Mouse (Mus musculus) spleen, embryonic (tissue): ENCODE results near the gene Thoc5.

ENCODE experiments used
- CTCF ChIA-PET: fragments of 350-600 bp; sonication (Branson Sonifier 250); formaldehyde crosslinking; loops from one replicate; lab custom pipeline; 2022; lab: Charles Lee

Gene Thoc5

GRCm38 (mm10) chr11:4894848-4895816, at the start of gene Thoc5:
TSS of gene Thoc5 (plus strand) at chr11:4895320.
- CTCF ChIA-PET, result no interaction called here

- CTCF ChIA-PET, result interaction anchor here (0.6 kb wide), 2 partner anchors 17 to 914 kb away, joined by 3 to 17 read pairs; no protein-coding TSS in a partner anchor
Measured at GRCm38 (mm10) chr11:4848483-4849248, 46.5 kb upstream of the Thoc5 start.

GRCm38 (mm10) chr11:4849258-4849943, 45.7 kb upstream of the Thoc5 start, which contains the start of gene Nf2:
TSS of gene Nf2 (minus strand) at chr11:4849536.
- CTCF ChIA-PET, result interaction anchor here (0.5 to 1.4 kb wide), 3 partner anchors 13 to 134 kb away, joined by 3 to 4 read pairs (median 3); no protein-coding TSS in a partner anchor

GRCm38 (mm10) chr11:4850404-4850803, 44.7 kb upstream of the Thoc5 start:
- CTCF ChIA-PET, result interaction anchor here (0.6 to 1.4 kb wide), 4 partner anchors 9 to 27 kb away, joined by 3 to 6 read pairs (median 4); no protein-coding TSS in a partner anchor

- CTCF ChIA-PET, result no interaction called here
Measured at GRCm38 (mm10) chr11:4853021-4853420, 42.1 kb upstream of the Thoc5 start.

- CTCF ChIA-PET, result no interaction called here
Measured at GRCm38 (mm10) chr11:4854181-4854580, 40.9 kb upstream of the Thoc5 start.

- CTCF ChIA-PET, result interaction anchor here (0.6 kb wide), 1 partner anchor 1133 kb away, joined by 3 read pairs; no protein-coding TSS in a partner anchor
Measured at GRCm38 (mm10) chr11:4858416-4858815, 36.7 kb upstream of the Thoc5 start.

- CTCF ChIA-PET, result interaction anchor here (0.6 to 1.0 kb wide), 2 partner anchors 18 to 608 kb away, joined by 3 read pairs; no protein-coding TSS in a partner anchor
Measured at GRCm38 (mm10) chr11:4860986-4861385, 34.1 kb upstream of the Thoc5 start.

GRCm38 (mm10) chr11:4861816-4862604, 33.1 kb upstream of the Thoc5 start:
- CTCF ChIA-PET, result interaction anchor here (0.6 to 1.2 kb wide), 2 partner anchors 12 to 254 kb away, joined by 3 to 9 read pairs; partner anchors contain the start of gene Nf2

GRCm38 (mm10) chr11:4862730-4863129, 32.4 kb upstream of the Thoc5 start:
- CTCF ChIA-PET, result interaction anchor here (0.6 to 1.2 kb wide), 2 partner anchors 13 to 254 kb away, joined by 3 to 9 read pairs; partner anchors contain the start of gene Nf2

- CTCF ChIA-PET, result interaction anchor here (0.7 kb wide), 2 partner anchors 22 to 95 kb away, joined by 3 to 4 read pairs; no protein-coding TSS in a partner anchor
Measured at GRCm38 (mm10) chr11:4865645-4866251, 29.4 kb upstream of the Thoc5 start.

- CTCF ChIA-PET, result no interaction called here
Measured at GRCm38 (mm10) chr11:4873755-4874475, 21.2 kb upstream of the Thoc5 start, which contains the start of gene Nipsnap1. TSS of gene Nipsnap1 (plus strand) at chr11:4873951.

GRCm38 (mm10) chr11:4874551-4874950, 20.6 kb upstream of the Thoc5 start:
- CTCF ChIA-PET, result no interaction called here

GRCm38 (mm10) chr11:4881087-4881486, 14.0 kb upstream of the Thoc5 start:
- CTCF ChIA-PET, result no interaction called here

- CTCF ChIA-PET, result interaction anchor here (0.6 kb wide), 2 partner anchors 180 to 248 kb away, joined by 3 to 4 read pairs; no protein-coding TSS in a partner anchor
Measured at GRCm38 (mm10) chr11:4882892-4883627, 12.1 kb upstream of the Thoc5 start.

GRCm38 (mm10) chr11:4885385-4885903, 9.7 kb upstream of the Thoc5 start:
- CTCF ChIA-PET, result no interaction called here

GRCm38 (mm10) chr11:4886987-4887386, 8.1 kb upstream of the Thoc5 start:
- CTCF ChIA-PET, result no interaction called here

GRCm38 (mm10) chr11:4900437-4900836, 5.3 kb downstream of the Thoc5 start:
- CTCF ChIA-PET, result no interaction called here
